Mouse (Mus musculus): Measurements from ENCODE around the gene Zfp664.
A peak's percentile ranks its signal among the peaks of the same experiment; 100 is the strongest.

The Zfp664 gene

GRCm38 (mm10) chr5:124872033-124872432 lies 9.5 kb downstream of the Zfp664 start:
- no peak for DNase-seq (ENCODE audit: low spot score in 2 of 2)

GRCm38 (mm10) chr5:124873096-124873495 lies 10.6 kb downstream of the Zfp664 start:
- DNase-seq (ENCODE audit: low spot score in 2 of 2), result no peak

GRCm38 (mm10) chr5:124873890-124874601 lies 11.6 kb downstream of the Zfp664 start:
- no peak for DNase-seq (ENCODE audit: low spot score in 2 of 2)

GRCm38 (mm10) chr5:124879251-124879650 lies 16.8 kb downstream of the Zfp664 start:
- DNase-seq (ENCODE audit: low spot score in 2 of 2), result no peak

- DNase-seq (ENCODE audit: low spot score in 2 of 2), result no peak
Observed at GRCm38 (mm10) chr5:124879801-124880200, 17.3 kb downstream of the Zfp664 start.

- DNase-seq (ENCODE audit: low spot score in 2 of 2), result no peak
Observed at GRCm38 (mm10) chr5:124883877-124884276, 21.4 kb downstream of the Zfp664 start.

- no peak for DNase-seq (ENCODE audit: low spot score in 2 of 2)
Observed at GRCm38 (mm10) chr5:124888661-124889060, 26.2 kb downstream of the Zfp664 start.

- DNase-seq (ENCODE audit: low spot score in 2 of 2), result no peak
Observed at GRCm38 (mm10) chr5:124891921-124892370, 29.5 kb downstream of the Zfp664 start.

- DNase-seq (ENCODE audit: low spot score in 2 of 2), result no peak
Observed at GRCm38 (mm10) chr5:124896135-124896534, 33.6 kb downstream of the Zfp664 start.

- peak; percentile 88 to 93 for DNase-seq (ENCODE audit: low spot score in 2 of 2)
Observed at GRCm38 (mm10) chr5:124899945-124900631, 37.6 kb downstream of the Zfp664 start.

- no peak for DNase-seq (ENCODE audit: low spot score in 2 of 2)
Observed at GRCm38 (mm10) chr5:124900738-124901490, 38.4 kb downstream of the Zfp664 start.

- peak; percentile 44 to 78 for DNase-seq (ENCODE audit: low spot score in 2 of 2)
Observed at GRCm38 (mm10) chr5:124901675-124902074, 39.2 kb downstream of the Zfp664 start.

- DNase-seq (ENCODE audit: low spot score in 2 of 2), result peak in 1 of 2 experiments; percentile 58
Observed at GRCm38 (mm10) chr5:124902195-124902594, 39.7 kb downstream of the Zfp664 start.

- no peak for DNase-seq (ENCODE audit: low spot score in 2 of 2)
Observed at GRCm38 (mm10) chr5:124903852-124904251, 41.4 kb downstream of the Zfp664 start.

GRCm38 (mm10) chr5:124906890-124907289 lies 44.4 kb downstream of the Zfp664 start:
- no peak for DNase-seq (ENCODE audit: low spot score in 2 of 2)

- peak; percentile 72 to 88 for DNase-seq (ENCODE audit: low spot score in 2 of 2)
Observed at GRCm38 (mm10) chr5:124908860-124909259, 46.4 kb downstream of the Zfp664 start.

- no peak for DNase-seq (ENCODE audit: low spot score in 2 of 2)
Observed at GRCm38 (mm10) chr5:124912276-124912675, 49.8 kb downstream of the Zfp664 start.

GRCm38 (mm10) chr5:124912946-124913933 lies 50.7 kb downstream of the Zfp664 start:
- no peak for DNase-seq (ENCODE audit: low spot score in 2 of 2)

- DNase-seq (ENCODE audit: low spot score in 2 of 2), result no peak
Observed at GRCm38 (mm10) chr5:124919798-124920197, 57.3 kb downstream of the Zfp664 start.

GRCm38 (mm10) chr5:124921410-124921809 lies 58.9 kb downstream of the Zfp664 start:
- DNase-seq (ENCODE audit: low spot score in 2 of 2), result no peak

Measured in cerebellum, postnatal 4 days (tissue).